Mouse (Mus musculus): ENCODE results near the gene Cacna1c. TPM values are rescaled to one million over a fixed set of nuclear protein-coding genes. Genes with fewer than 3 reads are reported as not detected.

The Cacna1c gene
- polyA plus RNA-seq, 1 experiment, result not detected

DNA sequence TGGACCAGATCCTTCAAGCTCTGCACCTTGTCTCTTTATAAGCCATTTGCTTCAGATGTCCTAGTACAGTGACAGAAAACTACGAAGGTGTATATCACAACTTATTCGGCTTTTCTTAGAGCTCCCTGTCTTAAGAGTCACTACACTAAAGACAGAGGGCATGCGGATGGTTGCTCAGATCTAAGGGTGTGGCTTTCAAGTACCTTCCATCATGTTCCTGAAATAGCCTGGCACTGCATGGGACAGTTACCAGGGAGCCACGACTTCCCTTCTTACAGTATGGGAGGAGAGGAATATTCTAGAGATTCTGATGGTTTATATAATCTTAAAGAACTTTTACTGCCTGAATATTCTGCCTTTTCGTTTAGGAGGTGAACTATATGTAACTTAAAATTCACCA lies 289.3 kb downstream of the Cacna1c start:
- Histone ChIP-seq H3K27me3 (ENCODE audit: control insufficient read depth, insufficient read depth, insufficient read length) (no peaks in the 10 kb centered on the region), H3K36me3 (ENCODE audit: control insufficient read depth, insufficient read depth) (no peaks in the 10 kb centered on the region), H3K4me2 (ENCODE audit: low read depth) (no peak overlapping the region), H3ac (ENCODE audit: control insufficient read depth, insufficient read length) (no peak overlapping the region), H3K79me2 (ENCODE audit: control insufficient read depth, insufficient read depth) (no peaks in the 10 kb centered on the region), H3K4me3 (no peak overlapping the region)
- TF ChIP-seq TCF12 (IDR thresholded peaks at IDR 0.05; ENCODE audit: insufficient read depth, poor library complexity, severe bottlenecking) (no peak), TCF3 (IDR thresholded peaks at IDR 0.05; ENCODE audit: insufficient read length, low read depth) (no peak), REST (IDR thresholded peaks at IDR 0.05; ENCODE audit: insufficient read depth, insufficient read length) (no peak), MAX (IDR thresholded peaks at IDR 0.05; ENCODE audit: low read depth) (no peak), USF1 (IDR thresholded peaks at IDR 0.05; ENCODE audit: low read depth) (no peak), SRF (IDR thresholded peaks at IDR 0.05; ENCODE audit: control insufficient read depth, insufficient read length, low read depth) (no peak), E2F4 (IDR thresholded peaks at IDR 0.05; ENCODE audit: insufficient read depth) (no peak), POLR2AphosphoS2 (IDR thresholded peaks at IDR 0.05; ENCODE audit: insufficient read length, low read depth) (no peak), MYOD1 (IDR thresholded peaks at IDR 0.05; ENCODE audit: control insufficient read depth in 1 of 3, insufficient read length in 2 of 3, low read depth in 2 of 3) (no peak), CEBPB (IDR thresholded peaks at IDR 0.05; ENCODE audit: insufficient read depth, poor library complexity, severe bottlenecking) (no peak), MYOG (IDR thresholded peaks at IDR 0.05; ENCODE audit: control insufficient read depth in 1 of 3, insufficient read depth in 1 of 3, insufficient read length in 2 of 3, low read depth in 2 of 3) (no peak), POLR2A (IDR thresholded peaks at IDR 0.05; ENCODE audit: insufficient read length, low read depth) (no peak)

DNA sequence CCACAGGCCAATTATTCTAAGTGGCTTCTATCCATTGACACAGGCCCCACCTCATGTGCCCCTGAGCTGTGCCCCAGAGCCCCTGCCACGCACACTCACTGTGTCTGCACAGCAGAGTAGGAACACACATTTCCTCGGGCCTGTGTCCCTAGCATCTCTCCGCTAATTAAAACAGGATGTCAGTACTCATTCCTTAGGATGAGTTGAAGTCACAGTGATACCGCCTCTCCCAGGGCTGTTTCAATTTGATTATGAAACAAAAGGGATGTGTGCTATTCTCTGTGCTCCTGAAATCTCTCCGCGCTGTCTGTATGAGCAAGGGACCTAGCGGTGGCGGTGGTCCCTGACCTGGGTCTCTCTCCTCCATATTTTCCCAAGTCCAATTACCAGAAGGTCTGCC lies 296.5 kb downstream of the Cacna1c start:
- Histone ChIP-seq H3K36me3 (ENCODE audit: control insufficient read depth, insufficient read depth) (no peaks in the 10 kb centered on the region), H3ac (ENCODE audit: control insufficient read depth, insufficient read length) (no peak overlapping the region), H3K4me3 (no peak overlapping the region), H3K27me3 (ENCODE audit: control insufficient read depth, insufficient read depth, insufficient read length) (peaks cover 22% of the 10 kb centered on the region), H3K4me2 (ENCODE audit: low read depth) (no peak overlapping the region), H3K79me2 (ENCODE audit: control insufficient read depth, insufficient read depth) (no peaks in the 10 kb centered on the region)
- no peak for TF ChIP-seq MYOD1 (IDR thresholded peaks at IDR 0.05; ENCODE audit: control insufficient read depth in 1 of 3, insufficient read length in 2 of 3, low read depth in 2 of 3)
- TF ChIP-seq MAX (IDR thresholded peaks at IDR 0.05; ENCODE audit: low read depth), result no peak
- no peak for TF ChIP-seq REST (IDR thresholded peaks at IDR 0.05; ENCODE audit: insufficient read depth, insufficient read length)
- TF ChIP-seq POLR2AphosphoS2 (IDR thresholded peaks at IDR 0.05; ENCODE audit: insufficient read length, low read depth), result no peak
- TF ChIP-seq TCF12 (IDR thresholded peaks at IDR 0.05; ENCODE audit: insufficient read depth, poor library complexity, severe bottlenecking), result no peak
- no peak for TF ChIP-seq POLR2A (IDR thresholded peaks at IDR 0.05; ENCODE audit: insufficient read length, low read depth)
- TF ChIP-seq SRF (IDR thresholded peaks at IDR 0.05; ENCODE audit: control insufficient read depth, insufficient read length, low read depth), result no peak
- TF ChIP-seq TCF3 (IDR thresholded peaks at IDR 0.05; ENCODE audit: insufficient read length, low read depth), result no peak
- no peak for TF ChIP-seq CEBPB (IDR thresholded peaks at IDR 0.05; ENCODE audit: insufficient read depth, poor library complexity, severe bottlenecking)
- TF ChIP-seq MYOG (IDR thresholded peaks at IDR 0.05; ENCODE audit: control insufficient read depth in 1 of 3, insufficient read depth in 1 of 3, insufficient read length in 2 of 3, low read depth in 2 of 3), result no peak
- TF ChIP-seq E2F4 (IDR thresholded peaks at IDR 0.05; ENCODE audit: insufficient read depth), result no peak
- TF ChIP-seq USF1 (IDR thresholded peaks at IDR 0.05; ENCODE audit: low read depth), result no peak

DNA sequence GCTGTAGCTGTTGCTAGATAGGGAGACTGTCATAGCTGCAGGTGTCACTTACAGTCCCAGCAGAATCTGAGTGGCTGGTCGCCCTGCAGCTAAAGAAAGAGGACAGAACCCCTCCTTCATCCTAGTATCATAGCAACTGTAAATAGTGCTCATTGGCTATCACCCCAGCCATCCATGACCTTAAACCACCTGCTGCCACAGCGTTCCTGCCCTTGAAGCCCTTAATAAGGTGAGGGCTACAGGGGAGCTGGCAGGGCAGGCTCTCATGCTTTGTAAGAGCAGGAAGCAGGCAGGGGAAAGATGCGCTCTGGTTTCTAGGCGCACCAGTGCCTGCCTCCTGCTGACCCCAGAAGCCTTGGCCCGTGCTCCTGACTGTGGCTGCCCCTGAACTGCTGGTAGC lies 299.1 kb downstream of the Cacna1c start:
- H3ac ChIP-seq (ENCODE audit: control insufficient read depth, insufficient read length), result no peak overlapping the region
- H3K4me3 ChIP-seq, result no peak overlapping the region
- H3K79me2 ChIP-seq (ENCODE audit: control insufficient read depth, insufficient read depth), result no peaks in the 10 kb centered on the region
- no peak overlapping the region for H3K4me2 ChIP-seq (ENCODE audit: low read depth)
- H3K27me3 ChIP-seq (ENCODE audit: control insufficient read depth, insufficient read depth, insufficient read length), result peaks cover 33% of the 10 kb centered on the region
- TF ChIP-seq TCF3 (IDR thresholded peaks at IDR 0.05; ENCODE audit: insufficient read length, low read depth) (no peak), MYOG (IDR thresholded peaks at IDR 0.05; ENCODE audit: control insufficient read depth in 1 of 3, insufficient read depth in 1 of 3, insufficient read length in 2 of 3, low read depth in 2 of 3) (no peak), MYOD1 (IDR thresholded peaks at IDR 0.05; ENCODE audit: control insufficient read depth in 1 of 3, insufficient read length in 2 of 3, low read depth in 2 of 3) (no peak), SRF (IDR thresholded peaks at IDR 0.05; ENCODE audit: control insufficient read depth, insufficient read length, low read depth) (no peak), MAX (IDR thresholded peaks at IDR 0.05; ENCODE audit: low read depth) (no peak), TCF12 (IDR thresholded peaks at IDR 0.05; ENCODE audit: insufficient read depth, poor library complexity, severe bottlenecking) (no peak), CEBPB (IDR thresholded peaks at IDR 0.05; ENCODE audit: insufficient read depth, poor library complexity, severe bottlenecking) (no peak), POLR2AphosphoS2 (IDR thresholded peaks at IDR 0.05; ENCODE audit: insufficient read length, low read depth) (no peak), POLR2A (IDR thresholded peaks at IDR 0.05; ENCODE audit: insufficient read length, low read depth) (no peak), REST (IDR thresholded peaks at IDR 0.05; ENCODE audit: insufficient read depth, insufficient read length) (no peak), USF1 (IDR thresholded peaks at IDR 0.05; ENCODE audit: low read depth) (no peak), E2F4 (IDR thresholded peaks at IDR 0.05; ENCODE audit: insufficient read depth) (no peak)
- H3K36me3 ChIP-seq (ENCODE audit: control insufficient read depth, insufficient read depth), result no peaks in the 10 kb centered on the region

DNA sequence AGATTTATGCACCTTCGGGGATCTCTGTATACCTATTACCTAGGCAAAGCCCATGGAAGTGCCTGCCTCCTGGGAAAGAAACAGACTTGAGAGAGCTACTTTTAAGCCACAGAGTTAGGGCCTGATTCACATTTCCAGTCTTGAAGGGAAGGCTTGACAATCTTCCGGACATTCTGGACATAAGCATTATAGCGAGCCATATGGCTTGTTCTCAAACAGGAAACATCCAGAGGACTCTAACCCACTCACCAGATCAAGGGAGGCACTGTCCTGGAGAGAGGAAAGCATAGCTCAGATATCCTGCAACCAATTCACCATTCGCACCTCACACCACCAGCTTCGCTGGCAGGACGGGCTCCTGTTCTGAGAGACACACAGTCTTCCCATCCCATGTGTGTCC lies 302.2 kb downstream of the Cacna1c start:
- H3K79me2 ChIP-seq (ENCODE audit: control insufficient read depth, insufficient read depth), result no peaks in the 10 kb centered on the region

More for the DNA sequence above, 302.2 kb downstream of the Cacna1c start:
- Histone ChIP-seq H3K4me2 (ENCODE audit: low read depth) (no peak overlapping the region), H3ac (ENCODE audit: control insufficient read depth, insufficient read length) (no peak overlapping the region), H3K27me3 (ENCODE audit: control insufficient read depth, insufficient read depth, insufficient read length) (peaks cover 30% of the 10 kb centered on the region), H3K36me3 (ENCODE audit: control insufficient read depth, insufficient read depth) (no peaks in the 10 kb centered on the region), H3K4me3 (no peak overlapping the region)
- TF ChIP-seq CEBPB (IDR thresholded peaks at IDR 0.05; ENCODE audit: insufficient read depth, poor library complexity, severe bottlenecking), result no peak
- TF ChIP-seq REST (IDR thresholded peaks at IDR 0.05; ENCODE audit: insufficient read depth, insufficient read length), result no peak
- TF ChIP-seq MYOG (IDR thresholded peaks at IDR 0.05; ENCODE audit: control insufficient read depth in 1 of 3, insufficient read depth in 1 of 3, insufficient read length in 2 of 3, low read depth in 2 of 3), result no peak
- TF ChIP-seq POLR2AphosphoS2 (IDR thresholded peaks at IDR 0.05; ENCODE audit: insufficient read length, low read depth), result no peak
- no peak for TF ChIP-seq TCF3 (IDR thresholded peaks at IDR 0.05; ENCODE audit: insufficient read length, low read depth)
- no peak for TF ChIP-seq MAX (IDR thresholded peaks at IDR 0.05; ENCODE audit: low read depth)
- no peak for TF ChIP-seq TCF12 (IDR thresholded peaks at IDR 0.05; ENCODE audit: insufficient read depth, poor library complexity, severe bottlenecking)
- TF ChIP-seq SRF (IDR thresholded peaks at IDR 0.05; ENCODE audit: control insufficient read depth, insufficient read length, low read depth), result no peak
- TF ChIP-seq MYOD1 (IDR thresholded peaks at IDR 0.05; ENCODE audit: control insufficient read depth in 1 of 3, insufficient read length in 2 of 3, low read depth in 2 of 3), result no peak

Data from myocyte (in vitro differentiated cells).